Mouse (Mus musculus) midbrain, embryonic 14.5 days (tissue): ENCODE results near the gene Pidd1. TPM values are rescaled to one million over a fixed set of nuclear protein-coding genes. Genes with fewer than 3 reads are reported as not detected.

ENCODE experiments used
- ATAC-seq: fragments of 200-750 bp; cut with Nextera tagmentation; 2 replicates; pipeline ENCODE4 v1.8.0; 2017; ENCODE audit warnings: moderate number of reproducible peaks, moderate library complexity; ENCODE audit not compliant: low FRiP score, low TSS enrichment
- DNase-seq: peaks from one replicate; pipeline ENCODE4 v3.0.0-alpha.2; 2015
- H3K27ac ChIP-seq: fragments of 300-500 bp; sonication (generic); replicated peaks from 2 replicates; pipeline ENCODE4 v1.5.1; 2014; ENCODE audit warnings: mild to moderate bottlenecking, low read depth, low read length, moderate library complexity
- H3K27me3 ChIP-seq: fragments of 300-500 bp; sonication (generic); 2 replicates; pipeline ENCODE4 v1.6.1; 2014; ENCODE audit warnings: low read length, control low read depth, mixed read lengths; ENCODE audit not compliant: control insufficient read depth, insufficient read depth
- H3K36me3 ChIP-seq: fragments of 300-500 bp; sonication (generic); 2 replicates; pipeline ENCODE4 v1.6.1; 2014; ENCODE audit warnings: low read length, control low read depth; ENCODE audit not compliant: control insufficient read depth, insufficient read depth
- H3K4me1 ChIP-seq: fragments of 300-500 bp; sonication (generic); 2 replicates; pipeline ENCODE4 v1.6.1; 2014; ENCODE audit warnings: mild to moderate bottlenecking, antibody characterized with exemption, low read length, control low read depth; ENCODE audit not compliant: control insufficient read depth, insufficient read depth
- H3K4me2 ChIP-seq: fragments of 300-500 bp; sonication (generic); 2 replicates; pipeline ENCODE4 v1.6.1; 2014; ENCODE audit warnings: mild to moderate bottlenecking, low read length, moderate library complexity
- H3K4me3 ChIP-seq: fragments of 300-500 bp; sonication (generic); replicated peaks from 2 replicates; pipeline ENCODE4 v1.5.1; 2014; ENCODE audit warnings: low read depth, low read length
- H3K9ac ChIP-seq: fragments of 300-500 bp; sonication (generic); replicated peaks from 2 replicates; pipeline ENCODE4 v1.6.1; 2014; ENCODE audit warnings: mild to moderate bottlenecking, low read length, moderate library complexity
- H3K9me3 ChIP-seq: fragments of 300-500 bp; sonication (generic); 2 replicates; pipeline ENCODE4 v1.6.1; 2016; ENCODE audit warnings: low read length, control low read depth, mixed read lengths; ENCODE audit not compliant: control insufficient read depth
- WGBS: fragments of 180-500 bp; shearing (Covaris S2); extraction: QIAGEN DNeasy Blood & Tissue Kit; methylation state at CpG from one replicate; pipeline ENCODE4 v1.1.7; 2014; 5-methylcytosine and 5-hydroxymethylcytosine counted together
- polyA plus RNA-seq: library from polyadenylated mRNA; unstranded; fragments of >200 nt; fragmentation: Nextera tagmentation; extraction: Ambion mirVana; gene quantifications from 2 replicates; pipeline ENCODE4 v1.2.1, GENCODE M21; 2014

The Pidd1 gene
- polyA plus RNA-seq = 2.3 and 3.6 TPM in 2 replicates

DNA sequence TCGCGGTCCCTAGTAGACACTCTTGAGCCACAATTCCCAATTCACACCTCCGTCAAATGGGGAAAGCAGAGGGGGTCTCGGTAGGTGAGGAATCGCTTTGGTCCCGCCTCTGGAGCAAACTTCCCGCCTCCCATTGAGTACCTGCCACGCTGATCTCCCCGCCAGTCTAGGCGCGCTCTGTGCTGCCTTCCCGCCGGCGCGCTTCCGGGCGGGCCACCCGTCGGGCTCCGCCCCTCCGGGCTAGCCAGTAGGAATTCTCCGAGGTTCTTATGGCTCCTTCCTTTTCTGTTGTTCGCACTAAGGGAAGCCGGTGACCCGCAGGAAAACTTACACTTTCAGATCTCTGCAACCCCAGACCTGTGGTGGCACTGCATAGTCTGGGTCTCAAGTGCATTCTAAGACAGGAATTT is at the start of gene Pidd1:
Gene Pidd1 (minus strand): TSS at position 198 of the 410 bp plus-strand sequence.
- ATAC-seq (no peak), DNase-seq (peak; percentile 79)
- H3K9ac ChIP-seq = peak within 1 kb of the TSS; percentile 35; the same call in 1 of the 2 replicates
- H3K4me2 ChIP-seq = peak within 1 kb of the TSS; percentile 59
- H3K36me3 ChIP-seq = peaks cover 5% of the 10 kb centered on the region
- peak within 1 kb of the TSS; percentile 29 for H3K4me3 ChIP-seq
- H3K9me3 ChIP-seq = no peaks in the 10 kb centered on the region
- under 1% methylated on average over 25 of the region's 25 CpGs for WGBS
- no peak within 1 kb of the TSS for H3K27ac ChIP-seq
- peaks cover 20% of the 10 kb centered on the region for H3K4me1 ChIP-seq
- no peaks in the 10 kb centered on the region for H3K27me3 ChIP-seq

GRCm38 (mm10) chr7:141492738-141493137 is 48.9 kb upstream of the Pidd1 start:
- no peaks in the 10 kb centered on the region for H3K4me1 ChIP-seq
- no peak overlapping the region for H3K27ac ChIP-seq
- DNase-seq (no peak), ATAC-seq (no peak)
- H3K36me3 ChIP-seq = peaks cover 39% of the 10 kb centered on the region; the same call in 1 of the 2 replicates
- no peak overlapping the region for H3K4me2 ChIP-seq
- H3K4me3 ChIP-seq = no peak overlapping the region
- no peaks in the 10 kb centered on the region for H3K27me3 ChIP-seq
- H3K9ac ChIP-seq = no peak overlapping the region
- WGBS = 91% methylated on average over 5 of the region's 5 CpGs
- H3K9me3 ChIP-seq = no peaks in the 10 kb centered on the region

DNA sequence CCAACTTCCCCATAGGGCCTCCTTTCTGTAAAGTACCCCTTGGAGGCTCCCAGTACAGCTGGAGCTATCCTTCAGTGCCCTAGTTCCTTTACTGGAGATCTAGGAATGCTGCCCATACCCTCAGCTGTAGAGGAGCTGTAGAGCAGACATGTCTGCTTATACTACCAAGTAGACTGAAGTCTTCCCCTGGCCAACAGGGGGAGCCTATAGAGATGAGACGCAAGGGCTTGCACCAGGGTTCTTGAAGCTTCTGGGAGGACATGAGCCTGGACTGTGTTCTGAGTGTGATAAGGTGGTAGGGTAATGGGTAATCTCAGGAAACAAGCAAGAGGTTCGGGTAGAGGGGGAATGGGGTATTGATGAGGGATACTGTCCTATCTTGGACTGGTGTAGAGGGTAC is 47.3 kb upstream of the Pidd1 start:
- 79% methylated on average over 2 of the region's 2 CpGs for WGBS
- Histone ChIP-seq H3K9me3 (no peaks in the 10 kb centered on the region), H3K4me2 (no peak overlapping the region), H3K36me3 (peaks cover 30% of the 10 kb centered on the region; the same call in 1 of the 2 replicates), H3K27me3 (no peaks in the 10 kb centered on the region), H3K27ac (no peak overlapping the region), H3K4me3 (no peak overlapping the region), H3K9ac (no peak overlapping the region), H3K4me1 (no peaks in the 10 kb centered on the region; the same call in 1 of the 2 replicates)
- ATAC-seq (no peak), DNase-seq (no peak)

DNA sequence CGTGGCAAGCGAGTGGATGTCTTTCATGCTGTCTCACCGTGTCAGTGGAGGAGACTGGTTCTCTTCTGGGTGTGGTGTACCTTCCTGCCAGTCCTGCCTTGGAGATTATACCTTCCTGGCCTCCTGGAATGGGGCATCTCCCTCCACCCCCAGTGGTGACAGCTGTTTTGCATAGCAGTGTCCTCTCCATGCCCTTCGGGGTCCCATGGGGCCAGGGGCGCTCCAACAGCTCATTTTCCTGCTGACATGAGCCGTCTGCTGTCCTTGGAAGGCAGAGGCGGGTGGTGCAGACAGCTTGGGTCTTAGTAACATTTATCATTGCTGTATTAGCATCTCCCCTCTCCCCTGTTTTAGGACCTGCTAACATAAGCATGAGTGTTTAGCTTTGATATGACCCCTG is 43.3 kb upstream of the Pidd1 start:
- H3K4me3 ChIP-seq = no peak overlapping the region
- no peaks in the 10 kb centered on the region for H3K27me3 ChIP-seq
- peaks cover 9% of the 10 kb centered on the region for H3K4me1 ChIP-seq
- no peak for ATAC-seq
- no peak for DNase-seq
- peaks cover 8% of the 10 kb centered on the region; the same call in 1 of the 2 replicates for H3K36me3 ChIP-seq
- no peak overlapping the region for H3K27ac ChIP-seq
- WGBS = 81% methylated on average over 7 of the region's 7 CpGs
- H3K9ac ChIP-seq = no peak overlapping the region
- no peaks in the 10 kb centered on the region for H3K9me3 ChIP-seq
- H3K4me2 ChIP-seq = no peak overlapping the region

DNA sequence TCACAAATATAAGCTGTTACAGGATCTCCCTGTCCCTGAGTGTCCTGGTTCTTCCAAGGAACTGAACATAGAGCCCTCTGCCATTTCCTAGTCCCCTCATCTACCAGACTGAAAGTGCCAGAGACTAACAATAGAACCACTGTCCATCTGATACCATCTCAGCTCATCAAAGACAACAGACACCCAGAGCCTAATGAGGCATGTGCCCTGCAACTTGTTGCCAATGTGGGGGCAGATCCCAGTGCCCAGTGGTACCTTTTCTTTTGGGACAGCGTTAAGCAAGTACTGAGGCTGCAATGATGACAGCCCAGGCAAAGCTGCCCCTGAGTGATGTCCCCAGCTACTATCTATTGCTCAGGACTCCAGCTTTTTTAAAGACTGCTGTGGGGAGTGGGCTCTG is 42.4 kb upstream of the Pidd1 start:
- DNase-seq (no peak), ATAC-seq (no peak)
- H3K9me3 ChIP-seq = no peaks in the 10 kb centered on the region
- no peak overlapping the region for H3K9ac ChIP-seq
- no peak overlapping the region for H3K27ac ChIP-seq
- 90% methylated on average over 1 of the region's 1 CpGs for WGBS
- H3K27me3 ChIP-seq = no peaks in the 10 kb centered on the region
- peaks cover 16% of the 10 kb centered on the region for H3K4me1 ChIP-seq
- 0 out of 2 replicates have a peak, but pooled peaks cover 4% of the 10 kb centered on the region for H3K36me3 ChIP-seq
- no peak overlapping the region for H3K4me2 ChIP-seq
- H3K4me3 ChIP-seq = no peak overlapping the region

DNA sequence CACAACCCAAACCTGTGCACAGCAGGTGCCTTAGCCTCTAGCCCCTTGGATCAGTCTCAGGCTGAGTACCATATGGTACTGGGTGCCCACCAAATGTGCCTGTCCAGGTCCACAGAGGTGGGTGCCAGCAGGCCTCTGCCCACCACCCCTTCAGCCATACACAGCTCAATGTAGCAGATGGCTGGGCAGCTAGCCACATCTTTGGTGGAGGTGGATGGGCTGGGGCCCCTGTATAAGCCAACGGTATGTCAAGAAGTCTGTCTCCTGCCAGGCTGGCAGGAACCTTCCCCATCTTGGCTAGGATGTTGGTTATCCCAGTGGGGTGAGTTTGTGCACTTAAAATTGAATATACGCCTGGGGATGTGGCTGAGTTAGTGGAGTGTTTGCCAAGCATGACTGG is 41.8 kb upstream of the Pidd1 start:
- H3K27me3 ChIP-seq = no peaks in the 10 kb centered on the region
- 88% methylated on average over 2 of the region's 2 CpGs for WGBS
- no peak for DNase-seq
- no peak overlapping the region for H3K27ac ChIP-seq
- no peak overlapping the region for H3K4me3 ChIP-seq
- H3K36me3 ChIP-seq = 0 out of 2 replicates have a peak, but pooled peaks cover 2% of the 10 kb centered on the region
- H3K4me1 ChIP-seq = peaks cover 20% of the 10 kb centered on the region
- no peak for ATAC-seq
- no peak overlapping the region for H3K9ac ChIP-seq
- no peak overlapping the region for H3K4me2 ChIP-seq
- no peaks in the 10 kb centered on the region for H3K9me3 ChIP-seq

- DNase-seq (no peak), ATAC-seq (no peak)
- H3K9ac ChIP-seq = no peak overlapping the region
- no peaks in the 10 kb centered on the region for H3K27me3 ChIP-seq
- no peak overlapping the region for H3K4me3 ChIP-seq
- H3K4me2 ChIP-seq = no peak overlapping the region
- H3K4me1 ChIP-seq = peaks cover 20% of the 10 kb centered on the region
- WGBS = 63% methylated on average over 2 of the region's 2 CpGs
- H3K9me3 ChIP-seq = no peaks in the 10 kb centered on the region
- H3K36me3 ChIP-seq = no peaks in the 10 kb centered on the region
- no peak overlapping the region for H3K27ac ChIP-seq
Observed at GRCm38 (mm10) chr7:141485186-141485585, 41.4 kb upstream of the Pidd1 start.

- no peak for ATAC-seq
- no peaks in the 10 kb centered on the region for H3K9me3 ChIP-seq
- WGBS = 67% methylated on average over 5 of the region's 5 CpGs
- H3K4me3 ChIP-seq = no peak overlapping the region
- H3K27ac ChIP-seq = no peak overlapping the region
- no peaks in the 10 kb centered on the region for H3K27me3 ChIP-seq
- H3K9ac ChIP-seq = no peak overlapping the region
- DNase-seq = no peak
- peaks cover 20% of the 10 kb centered on the region for H3K4me1 ChIP-seq
- no peak overlapping the region for H3K4me2 ChIP-seq
- H3K36me3 ChIP-seq = no peaks in the 10 kb centered on the region
Observed at GRCm38 (mm10) chr7:141484186-141485120, 40.6 kb upstream of the Pidd1 start.
